Mouse (Mus musculus) right cerebral cortex, postnatal 25 days (tissue): ENCODE results near the gene Saxo1.

Experiments used
- DNase-seq: peaks from one replicate; pipeline ENCODE4 v3.0.0; 2022

Gene Saxo1

GRCm38 (mm10) chr4:86527162-86528136 lies 30.7 kb downstream of the Saxo1 start:
- no peak for DNase-seq

- no peak for DNase-seq
Observed at GRCm38 (mm10) chr4:86524483-86524882, 33.6 kb downstream of the Saxo1 start.

- DNase-seq = no peak
Observed at GRCm38 (mm10) chr4:86523771-86524170, 34.4 kb downstream of the Saxo1 start.

GRCm38 (mm10) chr4:86520695-86521094 lies 37.4 kb downstream of the Saxo1 start:
- DNase-seq = no peak

- DNase-seq = no peak
Observed at GRCm38 (mm10) chr4:86519953-86520352, 38.2 kb downstream of the Saxo1 start.

- DNase-seq = no peak
Observed at GRCm38 (mm10) chr4:86504656-86505055, 53.5 kb downstream of the Saxo1 start.

GRCm38 (mm10) chr4:86499561-86499960 lies 58.6 kb downstream of the Saxo1 start:
- DNase-seq = no peak

GRCm38 (mm10) chr4:86498754-86499153 lies 59.4 kb downstream of the Saxo1 start:
- no peak for DNase-seq

GRCm38 (mm10) chr4:86489128-86489527 lies 69.0 kb downstream of the Saxo1 start:
- DNase-seq = no peak

GRCm38 (mm10) chr4:86486901-86487300 lies 71.2 kb downstream of the Saxo1 start:
- DNase-seq = no peak

GRCm38 (mm10) chr4:86486491-86486890 lies 71.6 kb downstream of the Saxo1 start:
- no peak for DNase-seq

- no peak for DNase-seq
Observed at GRCm38 (mm10) chr4:86485052-86485451, 73.1 kb downstream of the Saxo1 start.

GRCm38 (mm10) chr4:86483686-86484085 lies 74.4 kb downstream of the Saxo1 start:
- DNase-seq = no peak

- DNase-seq = peak; percentile 72
Observed at GRCm38 (mm10) chr4:86483013-86483615, 75.0 kb downstream of the Saxo1 start.

GRCm38 (mm10) chr4:86480891-86481290 lies 77.2 kb downstream of the Saxo1 start:
- DNase-seq = peak; percentile 18

GRCm38 (mm10) chr4:86464808-86465207 lies 93.3 kb downstream of the Saxo1 start:
- DNase-seq = no peak

GRCm38 (mm10) chr4:86450468-86450867 lies 107.7 kb downstream of the Saxo1 start:
- no peak for DNase-seq

- DNase-seq = no peak
Observed at GRCm38 (mm10) chr4:86436336-86436735, 121.8 kb downstream of the Saxo1 start.

- no peak for DNase-seq
Observed at GRCm38 (mm10) chr4:86435631-86436030, 122.5 kb downstream of the Saxo1 start.

GRCm38 (mm10) chr4:86428091-86428745 lies 129.9 kb downstream of the Saxo1 start:
- DNase-seq = no peak

GRCm38 (mm10) chr4:86427312-86427711 lies 130.8 kb downstream of the Saxo1 start:
- no peak for DNase-seq

GRCm38 (mm10) chr4:86426549-86426948 lies 131.6 kb downstream of the Saxo1 start:
- no peak for DNase-seq

- no peak for DNase-seq
Observed at GRCm38 (mm10) chr4:86425581-86425980, 132.5 kb downstream of the Saxo1 start.

GRCm38 (mm10) chr4:86422586-86422985 lies 135.5 kb downstream of the Saxo1 start:
- DNase-seq = no peak
